Mouse (Mus musculus) heart, embryonic 16.5 days (tissue): ENCODE measurements at regions not wholly inside any gene's neighbourhood (a gene's known extent, or its start where the extent isn't known, plus 50 kb on each side); places are given as distances from the start of the nearest gene placed in this dataset.

Source experiments
- ATAC-seq: fragments of 200-750 bp; cut with Nextera tagmentation; replicated peaks from 2 replicates; pipeline ENCODE4 v1.8.0; 2017; ENCODE audit warnings: moderate number of reproducible peaks; ENCODE audit not compliant: insufficient read depth, low FRiP score; ENCODE audit errors: extremely low read depth
- H3K27ac ChIP-seq: fragments of 300-500 bp; sonication (generic); 2 replicates; pipeline ENCODE4 v1.5.1; 2014; ENCODE audit warnings: mild to moderate bottlenecking, low read length, control low read depth, moderate library complexity
- H3K27me3 ChIP-seq: fragments of 300-500 bp; sonication (generic); 2 replicates; pipeline ENCODE4 v1.6.1; 2014; ENCODE audit warnings: low read length, mixed read lengths; ENCODE audit not compliant: control insufficient read depth, insufficient read depth
- H3K36me3 ChIP-seq: fragments of 300-500 bp; sonication (generic); 2 replicates; pipeline ENCODE4 v1.6.1; 2014; ENCODE audit not compliant: control insufficient read depth, insufficient read depth
- H3K4me1 ChIP-seq: fragments of 300-500 bp; sonication (generic); 2 replicates; pipeline ENCODE4 v1.6.1; 2014; ENCODE audit warnings: low read length, mixed read lengths; ENCODE audit not compliant: control insufficient read depth, insufficient read depth
- H3K4me2 ChIP-seq: fragments of 300-500 bp; sonication (generic); 2 replicates; pipeline ENCODE4 v1.6.1; 2014; ENCODE audit warnings: low read depth, mild to moderate bottlenecking, control low read depth, low read length
- H3K4me3 ChIP-seq: fragments of 300-500 bp; sonication (generic); 2 replicates; pipeline ENCODE4 v1.5.1; 2014; ENCODE audit warnings: mild to moderate bottlenecking, control low read depth, low read length
- H3K9ac ChIP-seq: fragments of 300-500 bp; sonication (generic); 2 replicates; pipeline ENCODE4 v1.6.1; 2014; ENCODE audit warnings: low read length, control low read depth
- H3K9me3 ChIP-seq: fragments of 300-500 bp; sonication (generic); replicated peaks from 2 replicates; pipeline ENCODE4 v1.6.1; 2016; ENCODE audit warnings: low read length; ENCODE audit not compliant: control insufficient read depth
- WGBS: fragments of 180-500 bp; shearing (Covaris S2); extraction: QIAGEN DNeasy Blood & Tissue Kit; methylation state at CpG from one replicate; pipeline ENCODE4 v1.1.7; 2014; 5-methylcytosine and 5-hydroxymethylcytosine counted together

DNA sequence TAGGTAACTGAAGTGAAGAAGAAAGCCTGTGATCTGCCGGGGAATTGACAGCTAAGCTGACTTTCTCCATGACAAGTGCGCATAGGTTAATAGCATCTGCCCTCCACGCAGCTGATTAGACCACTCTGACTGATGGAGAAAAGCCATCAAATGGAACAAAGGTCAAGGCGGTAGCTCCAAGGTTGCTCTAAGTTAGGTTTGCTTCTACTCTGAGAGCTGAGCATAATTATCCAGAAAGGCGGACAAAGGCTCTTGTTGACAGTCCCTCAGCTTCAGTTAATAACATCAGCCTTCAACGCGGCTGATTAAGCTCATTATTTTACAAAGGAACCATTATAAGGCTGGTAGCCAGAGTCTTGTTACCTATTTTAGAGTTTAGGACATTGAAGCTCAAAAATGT lies 54.0 kb upstream of the Enpep start:
- no peak for ATAC-seq

DNA sequence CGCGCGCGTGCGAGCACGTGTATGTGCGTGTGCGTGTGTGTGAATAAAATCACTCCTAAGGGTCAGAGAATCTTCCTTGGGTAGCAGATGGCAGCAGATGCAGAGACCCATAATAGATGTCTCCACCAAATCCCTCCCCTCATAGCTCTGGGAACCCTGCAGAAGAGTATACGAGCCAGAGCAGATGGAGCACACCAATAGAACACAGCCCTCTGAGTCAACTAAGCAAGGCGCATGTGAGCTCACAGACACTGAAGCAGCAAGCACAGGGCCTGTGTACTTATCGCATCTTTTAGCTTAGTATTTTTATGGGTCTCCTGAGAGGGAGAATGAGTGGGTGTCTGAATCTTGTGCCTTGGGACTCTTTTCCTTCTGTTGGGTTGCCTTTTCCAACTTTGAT lies 58.0 kb upstream of the Enpep start:
- Histone ChIP-seq H3K9me3 (no peaks in the 10 kb centered on the region; the same call in 1 of the 2 replicates), H3K27me3 (no peaks in the 10 kb centered on the region), H3K9ac (no peak overlapping the region), H3K4me2 (no peak overlapping the region), H3K4me1 (peaks cover 10% of the 10 kb centered on the region; the same call in 1 of the 2 replicates), H3K27ac (no peak overlapping the region), H3K4me3 (no peak overlapping the region), H3K36me3 (no peaks in the 10 kb centered on the region)
- ATAC-seq, result no peak
- WGBS, result 95% methylated on average over 11 of the region's 11 CpGs

More for the DNA sequence above, 54.0 kb upstream of the Enpep start:
- Histone ChIP-seq H3K27me3 (no peaks in the 10 kb centered on the region), H3K4me3 (no peak overlapping the region), H3K9me3 (no peaks in the 10 kb centered on the region; the same call in 1 of the 2 replicates), H3K36me3 (no peaks in the 10 kb centered on the region), H3K4me1 (no peaks in the 10 kb centered on the region), H3K27ac (no peak overlapping the region), H3K4me2 (no peak overlapping the region), H3K9ac (no peak overlapping the region)
- 67% methylated on average over 7 of the region's 7 CpGs for WGBS

DNA sequence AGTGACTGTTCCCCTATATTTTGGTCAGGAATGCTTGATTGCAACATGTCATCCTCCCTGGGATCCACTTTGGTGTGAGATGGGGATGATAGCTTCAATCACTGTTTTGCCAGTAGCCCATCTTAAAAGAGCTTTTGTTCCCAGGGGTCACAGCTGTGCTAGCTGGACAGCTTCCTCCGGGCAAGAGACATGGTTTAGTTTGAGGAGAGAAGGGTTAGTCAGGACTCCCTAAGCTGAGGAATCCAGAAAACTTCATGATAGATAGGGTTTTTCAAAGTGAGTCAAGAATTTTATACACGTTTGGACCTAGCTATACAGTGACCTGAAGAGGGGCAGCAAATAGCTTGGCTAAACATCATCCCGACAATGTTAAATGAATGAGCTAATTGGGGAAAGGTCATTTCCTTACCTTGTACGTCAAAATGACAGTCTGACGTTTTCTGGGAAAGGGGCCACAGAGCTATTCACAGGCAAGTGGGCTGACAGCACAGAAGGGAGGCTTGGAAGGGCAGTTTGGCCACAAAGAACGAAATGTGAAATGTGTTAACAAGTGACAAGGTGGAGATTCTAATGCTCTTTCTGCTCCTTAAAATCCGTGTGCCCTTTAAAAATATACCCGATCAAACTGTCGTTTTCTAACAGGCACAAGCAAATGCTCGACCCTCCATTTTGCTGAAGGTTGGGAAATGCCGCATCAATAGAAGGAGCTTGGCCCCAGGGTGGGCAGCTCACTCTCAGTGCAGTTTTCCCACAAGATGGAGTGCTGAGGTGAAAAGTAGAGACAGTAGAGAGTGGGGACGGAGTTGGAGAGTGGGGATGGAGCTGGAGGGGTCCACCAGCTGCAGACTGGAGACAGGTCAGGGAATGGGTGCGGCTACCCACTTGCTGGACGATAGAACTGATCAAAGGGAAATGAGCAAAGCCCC lies 59.6 kb upstream of the Enpep start:
- H3K36me3 ChIP-seq, result no peaks in the 10 kb centered on the region
- no peaks in the 10 kb centered on the region; the same call in 1 of the 2 replicates for H3K9me3 ChIP-seq
- H3K4me2 ChIP-seq, result no peak overlapping the region
- H3K9ac ChIP-seq, result no peak overlapping the region
- ATAC-seq, result no peak; the same call in 1 of the 2 replicates
- no peak overlapping the region for H3K4me3 ChIP-seq
- peaks cover 10% of the 10 kb centered on the region; the same call in 1 of the 2 replicates for H3K4me1 ChIP-seq
- H3K27me3 ChIP-seq, result no peaks in the 10 kb centered on the region
- H3K27ac ChIP-seq, result no peak overlapping the region
- WGBS, result 40% methylated on average over 14 of the region's 14 CpGs

DNA sequence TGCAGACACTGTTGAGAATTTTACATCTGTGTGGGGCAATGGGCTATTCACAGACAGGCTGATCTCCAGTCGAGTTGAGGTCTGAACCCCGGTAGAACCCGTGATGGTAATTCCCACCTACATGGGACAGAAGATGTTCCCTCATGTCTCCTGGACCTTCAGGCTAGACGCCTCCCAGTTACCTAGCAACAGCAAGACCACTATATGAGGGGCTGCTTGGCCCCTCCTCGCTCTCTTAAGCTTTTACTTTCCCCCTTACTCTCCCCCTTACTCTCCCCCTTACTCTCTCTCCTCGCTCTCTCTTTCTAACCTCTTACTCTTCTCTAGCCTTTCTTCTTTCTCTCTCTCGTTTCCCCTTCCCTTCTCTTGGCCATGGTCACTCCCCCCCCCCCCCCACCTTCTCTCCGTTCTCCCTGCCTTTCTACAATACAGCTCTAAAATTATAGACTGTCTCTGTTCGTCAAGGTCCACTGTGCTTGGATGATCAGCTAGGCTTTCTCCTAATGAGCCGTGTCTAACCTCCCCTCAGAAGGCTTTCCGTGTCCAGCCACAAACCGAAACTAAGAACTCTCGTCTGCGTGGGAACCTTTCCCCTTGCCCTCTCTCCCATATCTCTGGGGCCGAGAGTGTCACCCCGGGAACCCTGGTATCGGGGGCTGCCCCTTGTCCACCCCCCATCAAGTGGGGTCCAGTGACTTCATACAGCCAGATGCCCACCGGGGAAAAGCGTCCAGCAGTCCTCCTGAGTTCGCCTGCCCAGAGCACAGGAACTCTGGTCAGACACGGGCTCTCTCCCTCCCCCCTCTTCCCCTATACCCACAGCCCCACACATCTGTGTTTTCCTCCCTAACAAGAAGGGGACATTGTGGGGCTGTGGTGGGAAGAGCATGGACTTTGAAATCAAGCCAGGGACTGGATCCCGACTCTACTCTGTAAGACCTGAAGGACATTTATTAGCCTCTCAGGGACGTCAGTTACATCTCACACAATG lies 60.6 kb upstream of the Enpep start:
- no peak for ATAC-seq
- Histone ChIP-seq H3K9ac (no peak overlapping the region), H3K4me2 (no peak overlapping the region), H3K27me3 (no peaks in the 10 kb centered on the region), H3K4me3 (peak overlapping the region; percentile 8; the same call in 1 of the 2 replicates), H3K9me3 (no peaks in the 10 kb centered on the region; the same call in 1 of the 2 replicates), H3K27ac (no peak overlapping the region), H3K4me1 (peaks cover 10% of the 10 kb centered on the region; the same call in 1 of the 2 replicates), H3K36me3 (no peaks in the 10 kb centered on the region)
- 79% methylated on average over 23 of the region's 23 CpGs for WGBS

DNA sequence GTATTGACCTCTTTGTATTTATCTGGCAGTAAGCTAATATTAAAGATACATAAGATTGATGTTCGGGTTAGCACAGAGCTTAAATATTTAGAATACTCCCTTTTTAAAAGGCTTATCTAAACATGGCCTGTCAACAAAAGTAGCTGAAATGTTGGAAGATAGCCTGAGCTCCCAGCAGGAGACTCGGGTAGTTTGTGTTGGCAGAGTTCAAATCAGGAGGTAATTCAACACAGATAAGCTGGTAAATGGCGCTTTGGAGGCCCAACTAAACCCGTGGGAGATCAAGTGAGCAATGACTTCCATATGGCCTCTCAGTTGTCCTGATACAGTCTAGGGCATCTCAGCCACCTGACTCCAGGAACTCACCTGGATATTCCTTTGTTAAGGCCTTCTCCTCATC lies 65.0 kb upstream of the Enpep start:
- H3K9me3 ChIP-seq, result no peaks in the 10 kb centered on the region; the same call in 1 of the 2 replicates
- no peak overlapping the region for H3K9ac ChIP-seq
- no peaks in the 10 kb centered on the region for H3K36me3 ChIP-seq
- H3K4me3 ChIP-seq, result no peak overlapping the region
- WGBS, result 18% methylated on average over 4 of the region's 4 CpGs
- no peak for ATAC-seq
- no peaks in the 10 kb centered on the region; the same call in 1 of the 2 replicates for H3K27me3 ChIP-seq
- peaks cover 3% of the 10 kb centered on the region; the same call in 1 of the 2 replicates for H3K4me1 ChIP-seq
- no peak overlapping the region for H3K4me2 ChIP-seq
- H3K27ac ChIP-seq, result no peak overlapping the region

DNA sequence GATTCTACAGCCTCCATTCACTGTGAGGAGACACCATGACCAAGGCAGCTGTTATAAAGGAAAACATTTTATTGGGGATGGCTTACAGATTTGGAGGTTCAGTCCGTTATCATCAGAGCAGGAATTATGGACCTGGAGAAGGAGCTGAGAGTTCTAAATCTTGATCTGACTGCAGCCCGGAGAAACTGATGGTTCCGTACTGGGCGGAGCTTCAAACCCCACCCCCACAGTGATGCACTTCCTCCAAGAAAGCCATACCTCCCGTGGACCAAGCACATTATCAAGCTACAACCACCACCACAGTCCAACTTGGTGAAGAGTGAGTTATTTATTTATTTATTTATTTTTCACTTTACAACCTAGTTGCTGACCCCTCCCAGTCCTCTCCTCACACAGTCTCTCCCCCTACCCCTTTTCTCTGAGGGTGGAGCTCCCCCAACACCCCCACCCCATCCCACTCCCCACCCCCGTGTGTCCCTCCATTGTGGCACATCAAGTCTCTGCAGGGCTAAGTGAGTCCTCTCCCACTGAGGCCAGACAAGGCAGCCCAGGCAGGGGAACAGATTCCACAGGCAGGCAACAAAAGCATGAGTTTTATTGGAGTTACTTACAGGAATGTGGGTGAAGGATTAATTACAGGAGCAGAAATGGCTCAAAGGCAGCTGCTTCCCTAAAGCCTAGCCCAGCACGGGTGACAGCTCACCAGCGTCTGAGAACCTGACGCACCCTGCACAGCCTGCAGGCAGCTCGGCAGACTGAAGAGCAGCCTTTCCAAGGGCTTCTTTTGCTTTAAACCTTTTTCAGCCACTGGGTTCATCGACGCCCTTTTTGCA lies 67.8 kb upstream of the Enpep start:
- Histone ChIP-seq H3K9me3 (peaks cover 3% of the 10 kb centered on the region; the same call in 1 of the 2 replicates), H3K36me3 (no peaks in the 10 kb centered on the region), H3K9ac (no peak overlapping the region), H3K27ac (no peak overlapping the region), H3K27me3 (no peaks in the 10 kb centered on the region; the same call in 1 of the 2 replicates), H3K4me2 (no peak overlapping the region), H3K4me3 (no peak overlapping the region), H3K4me1 (no peaks in the 10 kb centered on the region)
- ATAC-seq, result no peak
- 85% methylated on average over 12 of the region's 12 CpGs for WGBS

DNA sequence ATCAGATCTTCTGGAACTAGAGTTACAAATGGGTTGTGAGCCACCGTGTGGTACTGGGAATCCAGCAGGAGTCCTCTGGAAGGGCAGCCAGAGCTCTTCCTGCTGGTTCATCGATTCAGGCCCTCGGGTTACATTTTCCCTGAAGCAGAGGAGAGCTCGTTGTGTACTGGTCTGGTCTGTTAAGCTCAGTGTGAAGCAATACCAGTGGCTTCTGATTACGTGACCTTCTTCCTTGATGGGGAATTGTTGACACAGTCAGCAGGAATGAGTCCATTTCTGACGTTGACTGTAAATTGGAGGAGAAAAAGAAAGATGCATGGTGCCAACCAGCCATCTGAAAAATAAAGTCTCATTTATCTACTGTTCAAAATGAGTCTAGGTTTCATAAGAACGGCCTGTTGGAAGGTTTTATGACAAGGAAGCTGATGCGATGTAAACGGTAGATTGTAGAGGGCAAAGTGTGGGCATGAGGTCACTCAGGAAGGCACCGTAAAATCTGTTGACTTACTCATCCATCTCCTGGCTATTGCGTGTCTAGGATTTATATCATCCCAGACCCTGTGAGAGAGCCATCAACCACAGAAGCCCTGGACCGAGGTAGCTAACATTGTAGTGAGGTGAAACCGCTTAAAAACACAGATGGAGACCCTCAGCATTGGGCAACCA lies 79.0 kb upstream of the Enpep start:
- no peaks in the 10 kb centered on the region for H3K27me3 ChIP-seq
- no peaks in the 10 kb centered on the region for H3K4me1 ChIP-seq
- no peak overlapping the region for H3K4me3 ChIP-seq
- H3K27ac ChIP-seq, result no peak overlapping the region
- H3K36me3 ChIP-seq, result no peaks in the 10 kb centered on the region
- H3K9ac ChIP-seq, result no peak overlapping the region
- WGBS, result 87% methylated on average over 13 of the region's 13 CpGs
- no peak overlapping the region for H3K4me2 ChIP-seq
- no peaks in the 10 kb centered on the region; the same call in 1 of the 2 replicates for H3K9me3 ChIP-seq
- ATAC-seq, result no peak
